Mouse (Mus musculus): ENCODE measurements around the gene Ryr3. TPM values are rescaled to one million over a fixed set of nuclear protein-coding genes. Genes with fewer than 3 reads are reported as not detected.

The Ryr3 gene
- polyA plus RNA-seq, 2 experiments = 1.2 to 3.0 TPM

DNA sequence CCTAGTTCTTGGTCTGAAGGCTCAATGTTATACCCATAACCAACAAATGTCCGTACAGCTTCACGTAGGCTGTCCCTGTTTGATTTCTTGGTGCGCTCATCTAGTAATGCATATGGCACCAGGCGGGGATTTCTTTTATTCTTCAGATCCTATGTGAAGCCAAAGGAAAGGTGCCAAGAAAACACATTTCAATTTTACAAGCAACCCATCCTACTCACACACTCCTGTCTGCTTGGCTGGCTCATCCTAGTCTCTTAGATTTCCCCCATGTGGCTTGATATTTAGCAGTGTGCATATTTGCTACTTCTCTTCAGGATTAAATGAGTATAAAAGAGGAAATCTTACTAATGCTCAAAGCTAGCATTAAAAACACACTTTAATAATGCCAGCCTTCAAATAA, 355.1 kb downstream of the Ryr3 start:
- 96% methylated on average over 4 of the region's 4 CpGs for WGBS

DNA sequence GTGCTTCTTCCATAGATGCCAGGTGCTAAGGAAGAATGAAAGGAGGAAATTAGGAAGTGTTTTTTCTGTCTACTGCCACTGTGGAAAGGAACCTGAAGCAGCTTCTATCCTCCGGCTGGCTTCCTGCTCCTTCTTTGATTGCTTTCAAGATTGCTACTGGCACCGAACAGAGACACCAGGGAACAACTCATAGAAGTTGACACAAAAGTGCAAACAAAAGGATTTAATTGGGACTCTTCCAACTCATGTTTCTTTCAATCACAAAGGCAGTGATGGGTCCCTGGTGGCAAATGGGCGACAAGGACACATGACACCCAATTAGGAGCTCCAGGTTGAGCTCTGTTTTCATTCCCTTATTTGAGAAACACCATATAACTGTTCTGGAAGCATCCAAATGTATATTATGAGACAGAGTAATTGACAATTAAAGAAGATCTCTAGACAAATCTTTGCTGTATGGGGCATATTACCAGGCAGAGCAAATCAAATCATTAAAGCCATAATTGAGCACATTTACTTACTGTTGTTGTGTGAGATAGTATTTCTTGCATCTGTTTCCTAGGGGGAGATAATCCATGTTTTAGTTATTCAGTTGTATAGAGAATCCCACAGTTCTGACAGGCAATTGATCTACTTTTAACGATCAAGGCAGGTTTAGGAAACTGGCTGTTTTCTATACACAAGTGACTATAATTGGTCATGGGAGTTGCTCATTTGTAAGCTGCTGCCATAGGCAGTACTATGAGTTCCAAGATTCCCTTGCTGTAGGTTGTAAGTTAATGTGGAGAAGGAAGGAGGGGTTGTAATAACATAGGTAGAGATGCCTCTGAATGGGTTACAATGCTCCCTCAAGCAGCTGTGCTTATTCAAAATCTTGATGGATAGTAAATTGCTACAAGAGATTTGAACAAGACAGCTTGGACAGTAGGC, 371.0 kb downstream of the Ryr3 start:
- Histone ChIP-seq H3K4me2 (replicated peaks; ENCODE audit: low read depth, low read length, severe bottlenecking) (no peak overlapping the region), H3K27me3 (ENCODE audit: control insufficient read depth, insufficient read depth, low read length) (no peaks in the 10 kb centered on the region), H3K4me3 (replicated peaks; ENCODE audit: low read length) (no peak overlapping the region), H3K9ac (ENCODE audit: low read depth, low read length, severe bottlenecking) (no peak overlapping the region), H3K4me1 (ENCODE audit: control insufficient read depth, insufficient read depth, low read length) (no peaks in the 10 kb centered on the region), H3K36me3 (ENCODE audit: control insufficient read depth, insufficient read depth, low read length) (no peaks in the 10 kb centered on the region), H3K9me3 (ENCODE audit: control insufficient read depth, low read length) (no peaks in the 10 kb centered on the region), H3K27ac (replicated peaks; ENCODE audit: low read depth, low read length) (no peak overlapping the region)
- ATAC-seq (ENCODE audit: low FRiP score, low read depth) (no peak), DNase-seq (ENCODE audit: low spot score) (no peak)
- no peak for TF ChIP-seq POLR2A (IDR thresholded peaks at IDR 0.05; ENCODE audit: borderline replicate concordance, extremely low read depth, insufficient read depth, insufficient read length)
- 59% methylated on average over 4 of the region's 4 CpGs for WGBS

More for the DNA sequence above, 355.1 kb downstream of the Ryr3 start:
- Histone ChIP-seq H3K36me3 (ENCODE audit: control insufficient read depth, insufficient read depth, low read length) (no peaks in the 10 kb centered on the region), H3K27me3 (ENCODE audit: control insufficient read depth, insufficient read depth, low read length) (no peaks in the 10 kb centered on the region), H3K9me3 (ENCODE audit: control insufficient read depth, low read length) (no peaks in the 10 kb centered on the region), H3K4me1 (ENCODE audit: control insufficient read depth, insufficient read depth, low read length) (no peaks in the 10 kb centered on the region), H3K4me3 (replicated peaks; ENCODE audit: low read length) (no peak overlapping the region), H3K4me2 (replicated peaks; ENCODE audit: low read depth, low read length, severe bottlenecking) (no peak overlapping the region), H3K27ac (replicated peaks; ENCODE audit: low read depth, low read length) (no peak overlapping the region), H3K9ac (ENCODE audit: low read depth, low read length, severe bottlenecking) (no peak overlapping the region)
- DNase-seq (ENCODE audit: low spot score) (no peak), ATAC-seq (ENCODE audit: low FRiP score, low read depth) (no peak)
- no peak for TF ChIP-seq POLR2A (IDR thresholded peaks at IDR 0.05; ENCODE audit: borderline replicate concordance, extremely low read depth, insufficient read depth, insufficient read length)

DNA sequence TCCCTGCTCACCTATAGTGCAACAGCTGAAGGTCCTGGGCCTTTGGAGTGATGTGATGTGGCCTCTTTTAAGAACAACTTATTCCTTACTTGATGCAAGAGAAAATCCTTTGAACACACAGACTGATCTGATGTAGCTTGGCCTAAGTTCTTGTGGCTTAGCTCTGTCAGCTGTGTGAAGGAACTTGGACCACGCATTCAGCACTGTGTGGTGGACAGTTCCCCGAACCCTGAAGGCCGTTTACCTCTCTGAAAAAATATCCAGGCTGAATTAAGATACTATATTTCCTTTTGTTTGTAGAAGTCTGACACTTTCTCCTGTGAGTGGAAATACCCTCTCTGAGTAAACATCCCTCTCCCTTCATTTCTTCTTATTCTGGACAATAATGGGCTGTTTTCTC, 374.0 kb downstream of the Ryr3 start:
- ATAC-seq (ENCODE audit: low FRiP score, low read depth) = no peak

DNA sequence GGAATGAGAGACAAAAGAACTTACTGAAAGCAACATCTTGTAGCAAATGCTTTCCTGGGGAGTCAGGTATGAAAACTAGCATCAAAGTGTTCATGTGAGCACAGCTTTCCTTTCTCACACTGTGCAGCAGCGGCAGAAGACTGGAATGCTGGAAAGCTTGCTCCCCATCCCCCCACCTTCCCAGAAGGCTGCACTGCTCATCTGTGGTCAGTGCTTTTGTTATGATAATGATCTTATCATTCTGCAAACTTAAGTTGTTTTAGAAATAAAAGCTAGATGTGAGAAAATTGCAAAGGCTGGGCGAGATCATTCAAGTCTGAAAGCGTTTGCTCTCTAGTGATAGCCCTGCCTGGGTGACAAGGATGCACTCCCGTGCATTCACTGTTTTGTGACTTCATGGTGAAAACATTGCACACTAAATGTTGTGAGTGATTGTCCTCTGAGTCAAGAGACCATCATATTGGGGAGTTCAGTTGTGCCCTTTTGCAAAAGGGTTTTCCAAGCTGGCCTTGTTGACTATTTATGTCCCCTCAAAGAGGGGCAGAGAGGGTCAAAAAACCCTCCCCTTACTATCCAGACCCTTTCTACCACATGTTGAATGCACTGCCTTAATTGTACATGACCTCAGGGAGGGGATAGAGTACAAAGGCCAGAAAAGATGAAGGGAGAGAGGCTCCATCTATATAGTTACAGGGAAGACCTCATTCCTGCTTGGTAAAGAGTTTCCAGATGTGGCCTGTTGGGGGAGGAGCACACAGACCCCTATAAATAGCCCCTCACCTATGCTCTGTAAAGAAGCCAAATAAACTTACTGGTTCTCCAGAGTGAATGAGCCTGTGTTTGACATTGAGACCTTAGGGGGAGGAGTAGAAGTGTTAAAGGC, 385.2 kb downstream of the Ryr3 start:
- DNase-seq (ENCODE audit: low spot score) (no peak), ATAC-seq (ENCODE audit: low FRiP score, low read depth) (no peak)
- WGBS = 51% methylated on average over 4 of the region's 4 CpGs
- Histone ChIP-seq H3K4me1 (ENCODE audit: control insufficient read depth, insufficient read depth, low read length) (peaks cover 3% of the 10 kb centered on the region; the same call in 1 of the 2 replicates), H3K9me3 (ENCODE audit: control insufficient read depth, low read length) (no peaks in the 10 kb centered on the region), H3K4me2 (replicated peaks; ENCODE audit: low read depth, low read length, severe bottlenecking) (no peak overlapping the region), H3K27ac (replicated peaks; ENCODE audit: low read depth, low read length) (no peak overlapping the region), H3K9ac (ENCODE audit: low read depth, low read length, severe bottlenecking) (no peak overlapping the region), H3K4me3 (replicated peaks; ENCODE audit: low read length) (no peak overlapping the region), H3K36me3 (ENCODE audit: control insufficient read depth, insufficient read depth, low read length) (no peaks in the 10 kb centered on the region), H3K27me3 (ENCODE audit: control insufficient read depth, insufficient read depth, low read length) (no peaks in the 10 kb centered on the region)
- no peak for TF ChIP-seq POLR2A (IDR thresholded peaks at IDR 0.05; ENCODE audit: borderline replicate concordance, extremely low read depth, insufficient read depth, insufficient read length)

More for the DNA sequence above, 374.0 kb downstream of the Ryr3 start:
- Histone ChIP-seq H3K9ac (ENCODE audit: low read depth, low read length, severe bottlenecking) (no peak overlapping the region), H3K4me2 (replicated peaks; ENCODE audit: low read depth, low read length, severe bottlenecking) (no peak overlapping the region), H3K4me3 (replicated peaks; ENCODE audit: low read length) (no peak overlapping the region), H3K36me3 (ENCODE audit: control insufficient read depth, insufficient read depth, low read length) (no peaks in the 10 kb centered on the region), H3K4me1 (ENCODE audit: control insufficient read depth, insufficient read depth, low read length) (no peaks in the 10 kb centered on the region), H3K27me3 (ENCODE audit: control insufficient read depth, insufficient read depth, low read length) (no peaks in the 10 kb centered on the region), H3K27ac (replicated peaks; ENCODE audit: low read depth, low read length) (no peak overlapping the region), H3K9me3 (ENCODE audit: control insufficient read depth, low read length) (no peaks in the 10 kb centered on the region)
- no peak for TF ChIP-seq POLR2A (IDR thresholded peaks at IDR 0.05; ENCODE audit: borderline replicate concordance, extremely low read depth, insufficient read depth, insufficient read length)
- 20% methylated on average over 3 of the region's 3 CpGs for WGBS
- DNase-seq (ENCODE audit: low spot score) = peak; percentile 55

DNA sequence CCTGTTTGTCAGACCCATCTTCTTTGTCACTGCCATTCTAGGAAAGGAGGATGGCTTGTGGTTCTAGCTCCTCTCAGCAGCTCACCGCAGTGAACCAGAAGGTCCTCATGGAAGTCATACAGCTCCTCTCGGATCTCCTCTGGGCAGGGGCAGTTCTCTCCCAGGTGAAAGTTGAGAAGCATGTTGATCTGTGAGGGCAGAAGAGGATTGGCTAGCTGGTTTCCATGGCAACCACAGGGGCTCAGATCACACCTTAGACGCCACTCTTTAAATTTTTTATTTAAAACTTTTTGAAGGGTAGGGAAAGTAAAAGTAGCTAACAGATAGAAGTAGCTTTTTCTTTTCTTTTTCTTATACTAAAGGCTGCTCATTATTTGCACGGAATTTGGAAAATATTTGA, 390.3 kb downstream of the Ryr3 start:
- no peaks in the 10 kb centered on the region for H3K27me3 ChIP-seq (ENCODE audit: control insufficient read depth, insufficient read depth, low read length)
- no peak overlapping the region for H3K27ac ChIP-seq (replicated peaks; ENCODE audit: low read depth, low read length)
- ATAC-seq (ENCODE audit: low FRiP score, low read depth) (no peak), DNase-seq (ENCODE audit: low spot score) (no peak)
- no peak for TF ChIP-seq POLR2A (IDR thresholded peaks at IDR 0.05; ENCODE audit: borderline replicate concordance, extremely low read depth, insufficient read depth, insufficient read length)
- WGBS = 23% methylated on average over 4 of the region's 4 CpGs
- H3K9ac ChIP-seq (ENCODE audit: low read depth, low read length, severe bottlenecking) = no peak overlapping the region
- no peaks in the 10 kb centered on the region for H3K9me3 ChIP-seq (ENCODE audit: control insufficient read depth, low read length)
- H3K4me2 ChIP-seq (replicated peaks; ENCODE audit: low read depth, low read length, severe bottlenecking) = no peak overlapping the region
- H3K4me1 ChIP-seq (ENCODE audit: control insufficient read depth, insufficient read depth, low read length) = no peaks in the 10 kb centered on the region
- no peaks in the 10 kb centered on the region for H3K36me3 ChIP-seq (ENCODE audit: control insufficient read depth, insufficient read depth, low read length)
- H3K4me3 ChIP-seq (replicated peaks; ENCODE audit: low read length) = no peak overlapping the region
